In genomic region chr15:81064143-81064542, GRCm38 (mm10) we compare ENCODE assay signal across 8 mouse cellular contexts.
A peak's percentile ranks its signal among the peaks of the same experiment; 100 is the strongest.
DNase-seq lines count a peak whose midpoint lies in the region; ATAC-seq and TF ChIP-seq lines count a peak whose summit lies in the region.

No protein-coding gene starts in this region.

- H3K27me3 ChIP-seq in heart, embryonic 10.5 days (ENCODE audit: insufficient read depth, poor library complexity, severe bottlenecking), result peaks cover 15% of the 10 kb centered on the region; the same call in 1 of the 2 replicates
- H3K27me3 ChIP-seq in spleen, adult 2 months (ENCODE audit: control insufficient read depth, insufficient read depth, low read length), result no peaks in the 10 kb centered on the region
- no peaks in the 10 kb centered on the region for H3K27me3 ChIP-seq in midbrain, embryonic 13.5 days

- peak; percentile 41 for DNase-seq in heart, postnatal 4 days
- no peak for DNase-seq in heart, embryonic 10.5 days (ENCODE audit: low spot score)
- no peak for DNase-seq in spleen, adult 2 months (ENCODE audit: low read depth in 1 of 2, low spot score in 2 of 2)
- DNase-seq in spleen, adult 18-20 months, result no peak
- DNase-seq in c-Kit-negative CD71-positive TER-119-positive erythroid progenitor cells, embryonic 14.5 days (ENCODE audit: low read depth, low spot score), result peak; percentile 29
- DNase-seq in lung, postnatal 36 days, result peak; percentile 76
- DNase-seq in natural killer cell, adult 2 months (ENCODE audit: low spot score in 2 of 2), result no peak

- H3K27ac ChIP-seq in heart, embryonic 10.5 days, result no peak overlapping the region
- H3K27ac ChIP-seq in spleen, adult 2 months (ENCODE audit: insufficient read depth, low read length), result no peak overlapping the region
- H3K27ac ChIP-seq in midbrain, embryonic 13.5 days, result no peak overlapping the region

- H3K4me1 ChIP-seq in heart, embryonic 10.5 days, result peaks cover 43% of the 10 kb centered on the region
- peaks cover 5% of the 10 kb centered on the region; the same call in 1 of the 2 replicates for H3K4me1 ChIP-seq in spleen, adult 2 months (ENCODE audit: control insufficient read depth, insufficient read depth, insufficient read length)
- peaks cover 14% of the 10 kb centered on the region for H3K4me1 ChIP-seq in midbrain, embryonic 13.5 days (replicated peaks)

- ATAC-seq in midbrain, embryonic 13.5 days, result no peak

- H3K9me3 ChIP-seq in heart, embryonic 10.5 days, result no peaks in the 10 kb centered on the region
- H3K9me3 ChIP-seq in midbrain, embryonic 13.5 days, result 0 out of 2 replicates have a peak, but pooled peaks cover 2% of the 10 kb centered on the region

- H3K36me3 ChIP-seq in heart, embryonic 10.5 days, result 0 out of 2 replicates have a peak, but pooled peaks cover 3% of the 10 kb centered on the region
- H3K36me3 ChIP-seq in spleen, adult 2 months (ENCODE audit: control insufficient read depth, insufficient read depth, low read length), result peaks cover 4% of the 10 kb centered on the region; the same call in 1 of the 2 replicates
- H3K36me3 ChIP-seq in midbrain, embryonic 13.5 days, result peaks cover 3% of the 10 kb centered on the region; the same call in 1 of the 2 replicates

- 34% methylated on average over 1 of the region's 1 CpGs for WGBS in heart, embryonic 10.5 days
- WGBS in spleen, adult 2 months, result 83% methylated on average over 1 of the region's 1 CpGs
- WGBS in midbrain, embryonic 13.5 days, result 38% methylated on average over 1 of the region's 1 CpGs

- no peak overlapping the region for H3K9ac ChIP-seq in midbrain, embryonic 13.5 days (replicated peaks)

- H3K4me2 ChIP-seq in midbrain, embryonic 13.5 days (replicated peaks), result no peak overlapping the region

- TF ChIP-seq CTCF in spleen, adult 2 months (IDR thresholded peaks at IDR 0.05; ENCODE audit: extremely low read depth, insufficient read depth, insufficient read length, insufficient replicate concordance), result peak; percentile 1; the same call in 1 of the 2 replicates

- no peak for TF ChIP-seq POLR2A in spleen, adult 2 months (IDR thresholded peaks at IDR 0.05; ENCODE audit: low read depth, low read length)

- no peak overlapping the region for H3K4me3 ChIP-seq in heart, embryonic 10.5 days
- no peak overlapping the region for H3K4me3 ChIP-seq in spleen, adult 2 months (ENCODE audit: extremely low read depth, insufficient read depth, insufficient read length)
- H3K4me3 ChIP-seq in midbrain, embryonic 13.5 days (replicated peaks), result no peak overlapping the region

Comparison
In these comparisons a context has a peak if more than half of its experiments do, and no peak if none do; other contexts are left out.
1. DNase-seq: peak in heart, postnatal 4 days (single experiment), c-Kit-negative CD71-positive TER-119-positive erythroid progenitor cells, embryonic 14.5 days (single experiment) and lung, postnatal 36 days (single experiment); none in heart, embryonic 10.5 days (single experiment), spleen, adult 2 months (0 of 2), spleen, adult 18-20 months (0 of 2) and natural killer cell, adult 2 months (0 of 2).